Mouse (Mus musculus): Measurements from ENCODE around the gene Cwc25.

- TF ChIP-seq CTCF (IDR thresholded peaks at IDR 0.05; ENCODE audit: low read depth) = no peak
- TF ChIP-seq EP300 (IDR thresholded peaks at IDR 0.05; ENCODE audit: low read depth) = no peak
Observed at GRCm38 (mm10) chr11:97810970-97811369, 44.6 kb upstream of the Cwc25 start.

All from liver, embryonic 14.5 days (tissue).